Mouse (Mus musculus) lung, postnatal 4 days (tissue): ENCODE data around the gene Hyal3.
"Not testable (repeated sequence)": the region's sequence is repeated elsewhere in the genome, so short reads cannot be mapped to it uniquely, and the experiment has no call there.

Source experiments
- DNase-seq, 2 experiments: peaks; one replicate each; pipeline ENCODE4 v3.0.0; 2021

The Hyal3 gene

GRCm38 (mm10) chr9:107573774-107574173 is 6.8 kb upstream of the Hyal3 start:
- DNase-seq, result not testable (repeated sequence)

GRCm38 (mm10) chr9:107575579-107576356 is 4.8 kb upstream of the Hyal3 start:
- no peak for DNase-seq

- peak; percentile 88 for DNase-seq
Observed at GRCm38 (mm10) chr9:107576357-107577107, 4.1 kb upstream of the Hyal3 start, which contains the start of gene Hyal1. Gene Hyal1, plus strand, starts transcription at chr9:107576927.

DNA sequence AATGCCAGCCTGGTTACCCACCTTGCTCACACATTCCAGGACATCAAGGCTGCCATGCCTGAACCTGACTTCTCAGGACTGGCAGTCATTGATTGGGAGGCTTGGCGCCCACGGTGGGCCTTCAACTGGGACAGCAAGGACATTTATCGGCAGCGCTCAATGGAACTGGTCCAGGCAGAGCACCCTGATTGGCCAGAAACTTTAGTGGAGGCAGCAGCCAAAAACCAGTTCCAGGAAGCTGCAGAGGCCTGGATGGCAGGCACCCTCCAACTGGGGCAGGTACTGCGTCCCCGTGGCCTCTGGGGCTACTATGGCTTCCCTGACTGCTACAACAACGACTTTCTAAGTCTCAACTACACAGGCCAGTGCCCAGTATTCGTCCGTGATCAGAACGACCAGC is 2.7 kb upstream of the Hyal3 start:
- DNase-seq, result no peak

DNA sequence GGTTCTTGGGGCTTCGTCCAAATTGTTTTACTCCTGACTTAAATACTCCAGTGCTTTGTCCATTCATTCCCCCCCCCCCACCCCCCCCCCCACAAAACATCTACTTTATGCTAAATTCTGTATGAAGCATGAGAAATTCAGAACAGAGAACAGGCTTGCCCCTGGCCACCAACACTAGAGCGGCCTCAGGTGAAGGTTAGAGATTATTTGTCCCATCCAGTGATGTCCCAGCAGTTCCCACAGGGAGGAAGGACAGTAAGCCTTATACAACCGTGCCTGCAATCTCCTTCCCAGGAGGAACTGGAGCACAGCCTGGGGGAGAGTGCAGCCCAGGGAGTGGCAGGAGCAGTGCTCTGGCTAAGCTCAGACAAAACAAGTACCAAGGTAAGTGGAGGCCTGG is 2.0 kb upstream of the Hyal3 start, which contains the start of gene Naa80:
TSS of gene Naa80 (plus strand) at position 301 of the 400 bp plus-strand sequence.
- no peak for DNase-seq

- no peak for DNase-seq
Observed at GRCm38 (mm10) chr9:107579023-107579900, 1.4 kb upstream of the Hyal3 start.

DNA sequence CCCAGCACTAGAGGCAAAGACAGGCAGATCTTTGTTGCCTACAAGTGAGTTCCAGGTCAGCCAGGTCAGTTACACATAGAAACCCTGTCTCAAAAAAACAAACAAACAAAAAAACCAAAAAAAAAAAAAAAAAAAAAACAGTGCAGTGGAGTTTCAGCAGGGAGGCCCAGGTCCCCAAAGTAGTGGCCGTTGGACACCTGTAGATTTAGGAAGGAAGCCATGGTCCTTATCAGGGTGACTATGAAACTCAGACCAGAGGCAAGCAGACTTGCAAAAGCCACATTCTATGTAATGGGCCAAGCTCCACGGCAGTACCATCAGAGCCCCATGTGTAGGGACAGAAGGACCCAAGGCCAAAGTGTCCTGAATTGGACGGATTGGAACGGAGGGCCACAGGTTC is 966 bp downstream of the Hyal3 start:
- no peak for DNase-seq

- no peak for DNase-seq
Observed at GRCm38 (mm10) chr9:107582509-107583062, 2.0 kb downstream of the Hyal3 start.

- no peak for DNase-seq
Observed at GRCm38 (mm10) chr9:107583174-107583573, 2.6 kb downstream of the Hyal3 start.

- DNase-seq, result no peak
Observed at GRCm38 (mm10) chr9:107586504-107586903, 5.9 kb downstream of the Hyal3 start.

GRCm38 (mm10) chr9:107586974-107587832 is 6.6 kb downstream of the Hyal3 start, which contains the start of gene Ifrd2:
Gene Ifrd2, plus strand, starts transcription at chr9:107587642.
- peak; percentile 98 to 99 for DNase-seq

GRCm38 (mm10) chr9:107587833-107588639 is 7.4 kb downstream of the Hyal3 start:
- DNase-seq, result peak; percentile 59 to 62

DNA sequence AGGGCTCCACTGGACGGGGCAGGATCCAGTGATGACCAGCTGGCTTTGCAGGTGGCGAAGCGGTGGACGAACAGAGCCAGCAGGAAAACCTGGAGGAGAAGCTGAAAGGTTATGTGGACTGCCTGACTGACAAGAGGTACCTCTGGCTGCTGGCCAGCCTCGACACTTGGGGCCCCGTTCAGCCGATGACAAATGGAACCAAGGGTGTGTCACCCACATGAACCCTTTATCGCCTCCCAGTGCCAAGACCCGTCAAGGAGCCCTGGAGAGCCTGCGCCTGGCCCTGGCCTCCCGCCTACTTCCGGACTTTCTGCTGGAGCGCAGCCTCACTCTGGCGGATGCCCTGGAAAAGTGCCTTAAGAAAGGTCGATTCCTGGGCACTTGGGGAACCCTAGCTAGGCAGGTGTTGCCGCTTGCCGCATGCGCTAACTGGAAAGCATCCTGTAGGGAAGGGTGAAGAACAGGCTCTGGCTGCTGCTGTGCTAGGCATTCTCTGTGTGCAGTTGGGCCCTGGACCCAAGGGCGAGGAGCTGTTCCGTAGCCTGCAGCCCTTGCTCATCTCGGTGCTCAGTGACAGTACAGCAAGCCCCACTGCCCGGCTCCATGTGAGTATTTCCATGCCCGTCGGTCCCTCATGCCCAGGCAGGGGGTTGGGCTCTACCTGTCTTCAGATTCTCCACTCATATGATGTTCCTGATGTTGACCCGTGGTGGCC is 9.6 kb downstream of the Hyal3 start:
- peak; percentile 78 to 90 for DNase-seq

DNA sequence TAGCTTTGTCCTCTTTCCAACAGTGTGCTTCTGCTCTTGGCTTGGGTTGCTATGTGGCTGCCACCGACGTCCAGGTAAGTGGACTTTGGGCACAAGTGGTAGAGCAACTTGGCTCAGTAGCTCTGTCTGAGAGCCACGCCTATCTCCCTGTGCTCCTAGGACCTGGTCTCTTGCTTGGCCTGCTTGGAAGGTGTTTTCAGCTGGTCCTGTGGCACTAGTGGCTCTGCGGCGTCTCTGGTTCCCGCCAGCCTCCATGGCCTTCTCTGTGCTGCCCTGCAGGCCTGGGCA is 10.1 kb downstream of the Hyal3 start:
- DNase-seq, result peak in 1 of 2 experiments; percentile 50

- no peak for DNase-seq
Observed at GRCm38 (mm10) chr9:107593101-107593976, 12.7 kb downstream of the Hyal3 start.

GRCm38 (mm10) chr9:107594281-107595062 is 13.9 kb downstream of the Hyal3 start:
- DNase-seq, result no peak

GRCm38 (mm10) chr9:107596619-107597569 is 16.3 kb downstream of the Hyal3 start:
- DNase-seq, result no peak
